Mouse (Mus musculus) embryonic facial prominence, embryonic 13.5 days (tissue): ENCODE data around the gene Sccpdh. TPM values are rescaled to one million over a fixed set of nuclear protein-coding genes. Genes with fewer than 3 reads are reported as not detected.
"Not testable (repeated sequence)": the region's sequence is repeated elsewhere in the genome, so short reads cannot be mapped to it uniquely, and the experiment has no call there.

Source experiments
- ATAC-seq: fragments of 200-750 bp; cut with Nextera tagmentation; 2 replicates; pipeline ENCODE4 v1.8.0; 2017; ENCODE audit warnings: low read depth; ENCODE audit not compliant: insufficient number of reproducible peaks, insufficient read depth, low FRiP score, low TSS enrichment
- H3K27ac ChIP-seq: fragments of 300-500 bp; sonication (generic); 2 replicates; pipeline ENCODE4 v1.5.1; 2015; ENCODE audit warnings: moderate library complexity, mild to moderate bottlenecking, inconsistent platforms
- H3K27me3 ChIP-seq: fragments of 300-500 bp; sonication (generic); 2 replicates; pipeline ENCODE4 v1.6.1; 2015; ENCODE audit warnings: mild to moderate bottlenecking, inconsistent platforms
- H3K36me3 ChIP-seq: fragments of 300-500 bp; sonication (generic); 2 replicates; pipeline ENCODE4 v1.6.1; 2015; ENCODE audit warnings: mild to moderate bottlenecking, inconsistent platforms
- H3K4me1 ChIP-seq: fragments of 300-500 bp; sonication (generic); 2 replicates; pipeline ENCODE4 v1.6.1; 2015; ENCODE audit warnings: inconsistent platforms
- H3K4me2 ChIP-seq: fragments of 300-500 bp; sonication (generic); 2 replicates; pipeline ENCODE4 v1.6.1; 2015; ENCODE audit warnings: moderate library complexity, mild to moderate bottlenecking, inconsistent platforms
- H3K4me3 ChIP-seq: fragments of 300-500 bp; sonication (generic); 2 replicates; pipeline ENCODE4 v1.5.1; 2015; ENCODE audit warnings: mild to moderate bottlenecking, inconsistent platforms
- H3K9ac ChIP-seq: fragments of 300-500 bp; sonication (generic); 2 replicates; pipeline ENCODE4 v1.6.1; 2015; ENCODE audit warnings: mild to moderate bottlenecking, inconsistent platforms
- H3K9me3 ChIP-seq: fragments of 300-500 bp; sonication (generic); 2 replicates; pipeline ENCODE4 v1.6.1; 2016; ENCODE audit warnings: inconsistent platforms
- WGBS: fragments of 180-500 bp; shearing (Covaris S2); methylation state at CpG from one replicate; pipeline ENCODE4 v1.1.7; 2015; ENCODE audit warnings: mixed read lengths; 5-methylcytosine and 5-hydroxymethylcytosine counted together
- polyA plus RNA-seq: library from polyadenylated mRNA; unstranded; fragments of >200 nt; fragmentation: Nextera tagmentation; extraction: Ambion mirVana; gene quantifications from 2 replicates; pipeline ENCODE4 v1.2.1, GENCODE M21; 2015

Gene Sccpdh
- polyA plus RNA-seq, 1 experiment from 2014 or later: 64.1 TPM

DNA sequence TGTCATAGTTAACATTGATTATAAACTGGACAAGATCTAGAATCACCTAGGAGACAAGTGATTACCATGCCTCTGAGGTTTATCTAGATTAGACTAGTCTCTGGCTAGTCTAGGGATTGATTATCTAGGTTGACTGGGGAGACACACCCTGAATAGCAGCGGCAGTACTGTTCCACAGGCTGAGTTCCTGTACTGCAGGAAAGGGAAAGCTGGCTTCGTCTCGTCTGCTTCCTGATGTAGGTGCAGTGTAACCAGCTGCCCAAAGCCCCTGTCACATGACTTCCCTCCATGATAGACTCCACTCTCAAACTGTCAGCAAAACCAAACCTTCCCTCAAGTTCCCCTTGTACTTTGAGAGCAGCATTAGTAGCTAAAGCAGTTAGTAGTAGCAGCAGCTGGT lies 36.1 kb downstream of the Sccpdh start:
- Histone ChIP-seq H3K9me3 (no peaks in the 10 kb centered on the region), H3K27ac (no peak overlapping the region), H3K36me3 (no peaks in the 10 kb centered on the region), H3K4me3 (no peak overlapping the region), H3K4me1 (no peaks in the 10 kb centered on the region), H3K27me3 (no peaks in the 10 kb centered on the region), H3K9ac (no peak overlapping the region), H3K4me2 (no peak overlapping the region)
- 76% methylated on average over 3 of the region's 3 CpGs for WGBS
- no peak for ATAC-seq

DNA sequence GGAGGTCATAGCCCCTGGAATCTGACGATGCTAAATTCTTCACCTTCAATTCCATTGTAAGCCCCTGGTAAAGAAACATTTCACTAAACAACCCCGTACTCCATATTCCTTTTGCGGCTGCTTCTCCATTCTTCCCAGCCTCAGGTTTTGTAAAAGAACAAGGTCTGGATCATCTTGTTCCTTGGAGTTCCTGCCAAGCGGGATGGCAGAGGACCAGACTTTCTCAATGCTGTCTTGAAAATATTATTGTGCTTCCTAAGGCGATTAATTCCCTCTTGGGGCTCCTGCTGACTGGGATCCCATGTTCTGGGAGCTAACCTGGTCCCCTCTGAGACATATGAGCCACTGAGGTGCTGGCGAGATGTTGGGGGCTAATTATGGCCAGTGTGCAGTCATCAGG lies 37.1 kb downstream of the Sccpdh start:
- Histone ChIP-seq H3K27me3 (no peaks in the 10 kb centered on the region), H3K36me3 (no peaks in the 10 kb centered on the region), H3K27ac (no peak overlapping the region), H3K9ac (no peak overlapping the region), H3K4me2 (no peak overlapping the region), H3K9me3 (no peaks in the 10 kb centered on the region), H3K4me3 (no peak overlapping the region), H3K4me1 (no peaks in the 10 kb centered on the region)
- no peak for ATAC-seq
- 88% methylated on average over 6 of the region's 6 CpGs for WGBS

DNA sequence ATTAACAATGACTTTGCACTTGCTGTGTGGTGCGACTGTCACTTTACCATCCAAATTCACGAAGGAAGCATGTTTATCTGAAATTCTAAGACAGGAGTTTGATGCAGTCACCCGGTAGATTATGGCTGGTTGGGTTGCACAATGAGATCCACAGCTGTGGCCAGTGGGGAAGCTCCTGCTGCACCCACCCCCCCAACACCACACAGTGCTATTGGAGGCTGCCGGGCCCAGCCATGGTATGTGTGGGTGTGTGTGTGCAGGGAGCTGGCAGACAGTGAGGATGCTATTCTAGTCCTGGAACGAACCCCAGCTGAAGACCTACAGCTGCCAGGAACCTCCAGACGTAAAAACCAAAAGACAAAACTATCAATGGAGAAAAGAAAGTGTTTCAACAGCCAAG lies 41.4 kb downstream of the Sccpdh start:
- ATAC-seq: no peak
- WGBS: 83% methylated on average over 6 of the region's 6 CpGs
- H3K4me1 ChIP-seq: no peaks in the 10 kb centered on the region
- no peak overlapping the region for H3K4me2 ChIP-seq
- no peak overlapping the region for H3K27ac ChIP-seq
- H3K27me3 ChIP-seq: no peaks in the 10 kb centered on the region
- H3K9ac ChIP-seq: no peak overlapping the region
- no peaks in the 10 kb centered on the region for H3K36me3 ChIP-seq
- H3K4me3 ChIP-seq: no peak overlapping the region
- no peaks in the 10 kb centered on the region for H3K9me3 ChIP-seq

DNA sequence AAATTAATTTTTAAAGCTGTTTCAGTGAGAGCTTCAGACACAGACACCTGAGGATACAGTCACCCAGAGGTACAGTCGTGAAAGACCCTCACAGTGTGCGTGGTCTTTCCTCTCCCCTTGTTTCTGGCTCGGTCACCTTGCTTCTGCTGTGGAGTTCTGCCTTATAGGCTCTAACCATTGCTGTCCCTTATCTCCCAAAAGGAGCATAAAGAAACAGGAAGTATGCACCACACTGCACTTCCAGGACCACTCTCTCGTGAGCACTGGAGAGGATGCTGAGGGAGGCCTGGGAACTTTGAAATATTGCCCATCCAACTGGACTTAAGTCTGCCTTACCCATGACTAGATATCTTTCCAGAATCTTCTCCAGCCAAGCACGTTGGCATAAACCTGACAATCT lies 42.7 kb downstream of the Sccpdh start:
- H3K4me2 ChIP-seq: no peak overlapping the region
- ATAC-seq: no peak
- H3K4me3 ChIP-seq: no peak overlapping the region
- no peak overlapping the region for H3K27ac ChIP-seq
- WGBS: 85% methylated on average over 5 of the region's 5 CpGs
- no peaks in the 10 kb centered on the region for H3K9me3 ChIP-seq
- no peak overlapping the region for H3K9ac ChIP-seq
- no peaks in the 10 kb centered on the region for H3K36me3 ChIP-seq
- no peaks in the 10 kb centered on the region for H3K27me3 ChIP-seq
- no peaks in the 10 kb centered on the region for H3K4me1 ChIP-seq

DNA sequence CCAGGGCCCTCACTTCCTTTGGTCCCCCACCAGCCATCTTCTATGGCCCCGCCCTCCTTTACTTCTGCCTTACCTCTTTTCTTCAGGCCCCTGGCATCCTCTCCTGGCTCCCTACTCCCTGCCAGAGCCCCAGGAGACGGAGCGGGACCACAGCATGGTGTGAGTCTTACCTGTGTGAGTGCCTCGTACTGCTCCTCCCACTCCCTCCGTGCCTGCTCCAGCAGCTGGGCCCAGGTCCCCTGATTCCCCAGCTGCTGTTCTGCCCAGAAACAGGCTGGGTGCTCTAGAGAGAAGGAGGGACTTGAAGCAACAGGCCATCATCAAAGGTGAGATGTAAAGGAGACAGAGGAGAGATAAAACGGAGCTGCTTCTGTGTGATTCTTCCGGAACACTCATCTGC lies 44.6 kb downstream of the Sccpdh start:
- Histone ChIP-seq H3K4me3 (no peak overlapping the region), H3K4me2 (no peak overlapping the region), H3K9ac (no peak overlapping the region), H3K9me3 (no peaks in the 10 kb centered on the region), H3K4me1 (no peaks in the 10 kb centered on the region), H3K36me3 (no peaks in the 10 kb centered on the region), H3K27ac (no peak overlapping the region), H3K27me3 (no peaks in the 10 kb centered on the region)
- no peak for ATAC-seq
- WGBS: 81% methylated on average over 7 of the region's 7 CpGs

DNA sequence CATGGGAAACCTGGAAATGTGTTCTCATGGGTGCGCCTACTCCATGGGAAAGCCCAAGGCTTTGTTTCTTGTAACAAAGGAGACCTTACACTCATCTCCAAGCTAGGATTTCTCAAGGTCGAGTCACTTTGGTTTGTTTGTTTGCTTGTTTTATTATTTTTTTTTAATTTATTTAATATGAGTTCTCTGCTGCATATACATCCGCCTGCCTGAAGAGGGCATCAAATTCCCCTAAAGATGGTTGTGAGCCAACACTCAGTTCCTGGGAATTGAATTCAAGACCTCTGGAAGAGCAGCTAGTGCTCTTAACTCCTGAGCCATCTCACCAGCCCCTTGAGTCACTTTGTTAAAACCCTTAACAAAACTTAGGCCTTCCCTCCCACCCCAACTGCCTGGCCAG lies 45.4 kb downstream of the Sccpdh start:
- Histone ChIP-seq H3K4me3 (no peak overlapping the region), H3K9ac (no peak overlapping the region), H3K27me3 (no peaks in the 10 kb centered on the region)

DNA sequence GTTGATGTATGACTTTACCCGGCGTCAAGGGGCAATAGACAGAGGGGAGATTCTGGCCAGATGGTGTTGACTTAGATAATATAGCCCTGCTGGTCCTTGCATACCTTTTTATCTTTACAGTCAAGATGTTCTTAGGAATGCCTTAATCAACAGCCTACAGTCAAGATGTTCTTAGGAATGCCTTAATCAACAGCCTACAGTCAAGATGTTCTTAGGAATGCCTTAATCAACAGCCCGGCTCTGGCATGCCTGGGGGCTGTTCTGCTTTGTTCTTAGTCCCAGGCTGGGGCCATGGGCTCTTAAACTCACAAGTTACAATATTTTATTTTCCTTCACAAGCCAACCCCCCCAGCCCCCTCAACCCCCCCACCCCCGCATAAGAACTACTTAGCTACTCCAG lies 47.3 kb downstream of the Sccpdh start:
- not testable (repeated sequence) for ATAC-seq

More for the DNA sequence above, 45.4 kb downstream of the Sccpdh start:
- Histone ChIP-seq H3K27ac (no peak overlapping the region), H3K9me3 (no peaks in the 10 kb centered on the region), H3K36me3 (no peaks in the 10 kb centered on the region), H3K4me1 (no peaks in the 10 kb centered on the region), H3K4me2 (no peak overlapping the region)
- 79% methylated on average over 3 of the region's 3 CpGs for WGBS
- ATAC-seq: no peak

DNA sequence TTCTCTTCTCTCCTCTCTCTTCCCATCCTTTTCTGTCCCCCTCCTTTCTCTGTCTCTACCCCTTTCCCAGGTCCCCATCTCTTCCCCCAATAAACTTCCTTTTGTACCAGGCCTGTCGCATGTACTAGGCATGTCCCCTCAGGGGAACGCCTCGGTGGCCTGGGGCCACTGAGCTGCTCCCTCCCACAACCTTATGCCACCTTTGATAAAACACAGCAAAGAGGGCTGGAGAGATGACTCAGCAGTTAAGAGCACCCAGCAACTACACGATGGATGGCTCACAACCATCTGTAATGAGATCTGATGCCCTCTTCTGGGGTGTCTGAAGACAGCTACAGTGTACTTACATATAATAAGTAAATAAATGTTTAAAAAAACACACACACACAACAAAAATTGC lies 47.8 kb downstream of the Sccpdh start:
- Histone ChIP-seq H3K9me3 (no peaks in the 10 kb centered on the region), H3K9ac (no peak overlapping the region), H3K27ac (no peak overlapping the region), H3K4me1 (no peaks in the 10 kb centered on the region), H3K4me2 (no peak overlapping the region), H3K4me3 (no peak overlapping the region), H3K36me3 (no peaks in the 10 kb centered on the region), H3K27me3 (no peaks in the 10 kb centered on the region)
- no peak for ATAC-seq
- 90% methylated on average over 4 of the region's 4 CpGs for WGBS

More for the DNA sequence above, 47.3 kb downstream of the Sccpdh start:
- H3K9ac ChIP-seq, H3K9me3 ChIP-seq, H3K36me3 ChIP-seq, H3K27ac ChIP-seq, H3K4me3 ChIP-seq, H3K4me1 ChIP-seq, H3K4me2 ChIP-seq, H3K27me3 ChIP-seq: not testable (repeated sequence)
- WGBS: 78% methylated on average over 4 of the region's 4 CpGs

DNA sequence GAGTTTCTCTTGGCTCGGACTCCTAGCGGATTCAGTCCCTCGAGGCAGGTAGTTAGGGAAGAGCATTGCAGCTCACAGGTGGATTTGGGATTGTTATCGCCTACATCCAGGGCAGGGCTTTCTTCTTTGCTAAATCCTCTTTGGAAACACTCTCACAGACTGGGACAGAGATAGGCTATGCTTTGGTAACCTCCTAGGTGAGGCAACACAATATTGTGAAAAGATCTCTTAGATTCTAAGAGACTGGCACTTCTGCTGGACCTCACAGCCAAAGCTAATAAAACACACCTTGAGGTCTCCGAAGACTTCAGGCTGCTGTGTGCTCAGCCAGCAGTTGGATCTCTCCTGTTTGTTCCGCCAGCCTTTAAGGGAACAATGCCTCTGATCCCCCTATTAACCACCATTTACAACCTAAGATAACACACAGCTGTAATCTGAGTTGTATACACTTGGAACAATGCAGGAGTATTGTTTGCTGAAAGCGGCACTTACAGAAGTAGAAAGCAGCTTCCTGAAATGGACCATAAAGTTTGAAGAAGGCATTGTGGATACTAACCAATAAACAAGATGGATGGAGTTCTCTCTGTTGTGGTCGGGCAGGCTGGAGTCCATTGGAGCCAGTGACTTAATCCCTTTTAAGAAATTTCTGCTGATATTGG lies 54.9 kb downstream of the Sccpdh start:
- Histone ChIP-seq H3K9ac (no peak overlapping the region), H3K4me2 (no peak overlapping the region), H3K36me3 (no peaks in the 10 kb centered on the region), H3K27me3 (no peaks in the 10 kb centered on the region), H3K4me1 (no peaks in the 10 kb centered on the region), H3K27ac (no peak overlapping the region), H3K4me3 (no peak overlapping the region), H3K9me3 (no peaks in the 10 kb centered on the region)
- 81% methylated on average over 8 of the region's 8 CpGs for WGBS
- ATAC-seq: no peak

DNA sequence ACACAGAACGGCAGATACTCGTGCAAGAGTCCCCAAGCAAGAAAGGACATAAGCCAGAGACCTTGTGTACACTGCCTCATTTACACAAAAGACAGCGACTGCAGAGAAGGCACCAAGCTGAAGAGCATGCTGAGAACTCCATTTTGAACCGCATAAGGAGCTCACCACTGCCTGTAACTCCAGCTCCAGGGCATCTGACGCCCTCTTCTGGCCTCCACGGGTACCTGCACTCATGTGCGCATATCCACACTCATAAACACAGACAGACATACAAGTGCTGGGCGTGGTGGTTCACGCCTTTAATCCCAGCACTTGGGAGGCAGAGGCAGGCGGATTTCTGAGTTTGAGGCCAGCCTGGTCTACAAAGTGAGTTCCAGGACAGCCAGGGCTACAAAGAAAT lies 60.7 kb downstream of the Sccpdh start:
- no peak overlapping the region for H3K27ac ChIP-seq
- no peak overlapping the region for H3K4me3 ChIP-seq
- no peaks in the 10 kb centered on the region for H3K36me3 ChIP-seq
- H3K4me2 ChIP-seq: no peak overlapping the region
- H3K4me1 ChIP-seq: no peaks in the 10 kb centered on the region
- no peaks in the 10 kb centered on the region for H3K27me3 ChIP-seq
- 88% methylated on average over 10 of the region's 10 CpGs for WGBS
- H3K9me3 ChIP-seq: no peaks in the 10 kb centered on the region
- no peak for ATAC-seq
- H3K9ac ChIP-seq: no peak overlapping the region

DNA sequence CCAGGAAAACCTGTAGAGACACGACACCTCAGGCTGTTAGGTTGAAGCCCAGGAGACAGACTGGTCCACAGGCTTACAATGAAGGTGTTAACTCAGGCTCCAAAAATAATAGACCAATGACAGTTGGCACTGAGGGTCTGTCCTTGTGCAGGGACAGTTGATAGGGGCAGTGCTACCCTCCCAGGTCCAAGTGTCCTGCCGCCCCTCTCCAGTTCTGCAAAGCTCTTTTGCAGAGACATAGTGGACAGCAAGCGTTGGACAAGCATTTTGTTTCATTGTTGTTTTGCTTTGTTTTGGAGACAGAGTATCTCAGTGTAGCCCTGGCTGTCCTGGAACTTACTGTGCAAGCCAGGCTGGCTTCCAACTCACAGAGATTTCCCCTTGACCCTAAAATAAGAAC lies 63.4 kb downstream of the Sccpdh start:
- no peaks in the 10 kb centered on the region for H3K9me3 ChIP-seq
- no peak overlapping the region for H3K4me2 ChIP-seq
- no peak for ATAC-seq
- H3K27ac ChIP-seq: no peak overlapping the region
- H3K36me3 ChIP-seq: no peaks in the 10 kb centered on the region
- WGBS: 91% methylated on average over 3 of the region's 3 CpGs
- no peaks in the 10 kb centered on the region for H3K27me3 ChIP-seq
- H3K4me1 ChIP-seq: no peaks in the 10 kb centered on the region
- no peak overlapping the region for H3K4me3 ChIP-seq
- H3K9ac ChIP-seq: no peak overlapping the region

DNA sequence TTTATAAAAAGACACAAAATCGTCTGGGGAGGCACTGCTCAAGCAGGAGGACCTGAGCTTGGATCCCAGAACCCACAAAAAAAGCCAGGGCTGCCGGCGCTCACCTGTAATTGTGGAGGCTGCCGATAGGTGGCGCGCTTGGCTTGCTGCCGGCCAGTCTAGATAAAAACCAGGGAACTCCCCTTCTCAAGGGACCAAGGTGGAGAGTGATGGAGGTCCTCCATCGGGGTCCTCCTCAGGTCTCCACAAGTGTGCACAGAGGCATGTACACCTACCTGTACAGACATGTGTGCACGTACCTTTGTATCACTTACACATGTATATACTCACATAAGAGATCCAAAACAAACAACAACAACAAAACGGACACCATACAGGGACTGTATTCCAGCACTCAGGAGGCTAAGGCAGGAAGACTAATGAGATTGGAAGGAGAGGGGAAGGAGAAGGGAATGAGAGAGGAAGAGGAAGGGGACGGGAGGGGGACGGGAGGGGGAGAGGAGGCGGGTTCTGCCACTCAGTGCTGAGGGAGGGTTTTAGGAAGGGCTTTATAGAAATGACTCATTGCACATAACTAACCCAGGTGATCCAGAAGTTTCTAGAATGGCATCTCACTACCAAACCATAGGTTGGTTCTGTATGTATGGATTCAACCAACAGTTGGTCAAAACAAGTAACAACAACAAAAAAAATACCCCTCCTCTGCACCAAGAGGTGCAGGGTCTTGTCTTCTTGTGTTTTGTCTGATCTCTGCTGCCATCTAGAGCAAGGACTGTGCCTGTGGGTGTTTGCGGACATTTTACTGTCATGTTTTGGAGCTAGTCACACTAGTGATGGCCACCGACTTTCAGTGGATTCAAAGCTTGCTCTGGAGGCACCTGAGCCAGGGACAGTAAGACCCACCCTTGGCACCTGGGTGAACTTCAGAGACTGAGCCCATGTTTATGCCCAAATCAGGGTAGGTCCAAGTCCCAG lies 66.8 kb downstream of the Sccpdh start:
- Histone ChIP-seq H3K27me3 (no peaks in the 10 kb centered on the region), H3K27ac (no peak overlapping the region), H3K4me3 (no peak overlapping the region), H3K36me3 (no peaks in the 10 kb centered on the region), H3K9me3 (no peaks in the 10 kb centered on the region), H3K9ac (no peak overlapping the region), H3K4me1 (no peaks in the 10 kb centered on the region), H3K4me2 (peak overlapping the region; percentile 22; the same call in 1 of the 2 replicates)
- whole genome bisulfite sequencing: 37% methylated on average over 15 of the region's 15 CpGs
- no peak for ATAC-seq
